Mouse (Mus musculus): ENCODE results near the gene Rabl6.

DNA sequence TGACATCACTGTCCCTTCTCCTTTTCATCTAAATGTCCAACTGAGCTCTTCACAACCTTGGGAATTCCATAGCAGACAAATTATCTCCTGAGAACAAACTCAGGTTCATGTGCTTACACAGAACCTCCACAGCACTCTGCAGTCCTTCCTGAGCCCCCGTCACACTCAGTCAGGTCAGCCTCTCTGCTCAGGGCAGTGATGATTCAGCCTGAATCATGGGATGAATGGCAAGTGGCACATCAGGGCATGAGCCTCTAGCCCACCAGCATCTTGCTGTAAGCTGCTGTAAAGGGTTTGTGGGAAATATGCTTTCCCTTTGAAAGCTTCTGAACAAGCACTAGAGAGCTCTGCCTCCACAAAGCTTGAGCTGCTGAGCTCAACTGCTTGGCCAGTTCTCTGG, 9.6 kb downstream of the Rabl6 start:
- TF ChIP-seq CTCF (IDR thresholded peaks at IDR 0.05; ENCODE audit: low read depth) (no peak), EP300 (IDR thresholded peaks at IDR 0.05; ENCODE audit: low read depth) (no peak)

All from heart, postnatal 0 days (tissue).